Mouse (Mus musculus) heart, postnatal 25 days (tissue): Measurements from ENCODE around the gene Comt. TPM values are rescaled to one million over a fixed set of nuclear protein-coding genes. Genes with fewer than 3 reads are reported as not detected.

Experiments
- DNase-seq: peaks from one replicate; pipeline ENCODE4 v3.0.0; 2022; ENCODE audit warnings: low spot score
- intact Hi-C: fragments of 180-260 bp; cut with DNase I; formaldehyde crosslinking; loops from one replicate; pipeline ENCODE4 v1.15.1; 2025
- microRNA-seq: library from miRNA; unstranded; fragments of <30 nt; microRNA quantifications from one replicate; pipeline ENCODE4 v1.2.0, GENCODE M21; 2022
- total RNA-seq, 2 experiments: library from RNA; stranded (reverse); gene quantifications; 2 replicates each; pipeline ENCODE4 v1.2.3; 2021

The Comt gene
- total RNA-seq, 2 experiments from 2014 or later: 112 TPM

DNA sequence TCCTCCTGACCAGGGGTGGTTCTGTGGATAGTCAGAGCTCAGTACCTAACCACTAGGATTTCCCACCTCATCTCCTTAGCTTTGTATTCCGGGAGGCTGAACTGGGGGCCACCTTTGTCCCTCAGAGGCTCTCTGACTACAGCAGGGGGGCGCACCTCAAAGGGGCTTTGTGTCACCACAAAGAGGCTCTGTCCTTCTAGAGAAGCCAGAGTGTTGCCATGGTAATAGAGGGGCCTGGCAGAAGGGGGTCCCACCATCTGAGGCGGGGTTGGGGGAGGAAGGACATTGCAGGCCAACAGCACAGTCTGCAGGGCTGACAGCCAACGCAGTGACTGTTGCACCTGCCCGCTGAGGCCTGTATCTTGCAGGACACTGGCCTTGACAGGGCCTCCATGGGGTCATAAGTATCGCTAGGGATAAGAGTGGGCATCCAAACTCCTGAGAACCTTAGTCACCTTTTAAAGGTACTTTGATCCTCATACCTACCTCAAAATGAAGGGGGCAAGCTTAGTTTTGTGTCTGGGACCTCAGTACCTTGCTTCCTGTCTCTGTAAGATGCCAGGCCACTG, 46.1 kb downstream of the Comt start:
- DNase-seq: no peak
- intact Hi-C loops: no loop called here

DNA sequence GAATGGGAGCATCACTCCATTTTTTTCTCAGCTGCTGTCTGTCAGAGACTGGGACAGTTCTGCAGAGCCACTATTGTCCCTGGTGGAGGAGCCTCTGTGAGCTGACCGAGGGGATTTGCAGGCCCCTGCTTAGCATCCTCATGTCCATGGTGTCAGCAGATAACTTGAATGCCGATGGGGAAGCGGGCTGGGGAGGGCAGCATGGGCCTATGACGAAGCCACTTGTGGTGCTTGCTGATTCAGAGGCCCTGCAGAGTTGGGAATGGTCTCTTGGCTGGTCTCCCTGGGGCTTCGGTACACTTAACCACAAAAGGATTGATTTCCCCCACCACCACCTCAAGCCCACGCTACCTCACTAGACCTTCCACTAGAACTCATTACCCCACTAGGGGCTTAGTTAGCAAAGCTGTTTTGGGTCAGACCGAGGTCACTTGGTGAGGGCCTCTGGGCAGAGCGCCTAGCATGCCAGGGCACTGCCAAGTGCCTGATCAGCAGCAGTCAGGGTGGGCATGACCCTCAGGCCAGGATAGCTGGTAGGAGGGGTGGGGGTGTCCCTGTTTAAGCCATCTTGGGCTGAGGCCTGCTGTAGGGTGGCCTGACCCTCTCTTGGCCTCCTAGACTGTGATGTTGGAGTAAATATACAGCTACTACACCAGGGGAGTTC, 47.2 kb downstream of the Comt start:
- no peak for DNase-seq
- intact Hi-C loops: loop anchor here (2.0 kb wide), 1 partner anchor 25 kb away; no protein-coding TSS in a partner anchor

DNA sequence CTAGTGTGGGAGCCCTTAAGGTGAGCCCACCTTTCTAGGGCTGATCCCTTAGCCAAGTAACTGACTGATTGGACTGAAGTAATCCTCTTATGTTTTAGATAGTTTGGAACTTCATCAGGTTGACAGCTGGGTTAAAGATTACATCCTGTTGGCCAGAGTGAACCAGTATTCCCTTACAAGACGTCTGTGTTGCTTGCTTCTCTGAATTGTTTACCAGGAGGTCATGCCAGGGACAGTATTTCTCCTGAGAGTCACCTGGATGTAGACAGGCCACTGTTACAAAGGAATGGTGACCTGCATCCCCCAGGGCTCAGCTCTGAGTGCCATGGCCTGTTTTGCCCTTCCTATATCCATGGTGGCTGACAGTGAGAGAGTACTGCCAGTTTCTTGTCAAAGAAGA, 48.2 kb downstream of the Comt start:
- intact Hi-C loops: loop anchor here (2.0 kb wide), 1 partner anchor 24 kb away; no protein-coding TSS in a partner anchor
- no peak for DNase-seq

DNA sequence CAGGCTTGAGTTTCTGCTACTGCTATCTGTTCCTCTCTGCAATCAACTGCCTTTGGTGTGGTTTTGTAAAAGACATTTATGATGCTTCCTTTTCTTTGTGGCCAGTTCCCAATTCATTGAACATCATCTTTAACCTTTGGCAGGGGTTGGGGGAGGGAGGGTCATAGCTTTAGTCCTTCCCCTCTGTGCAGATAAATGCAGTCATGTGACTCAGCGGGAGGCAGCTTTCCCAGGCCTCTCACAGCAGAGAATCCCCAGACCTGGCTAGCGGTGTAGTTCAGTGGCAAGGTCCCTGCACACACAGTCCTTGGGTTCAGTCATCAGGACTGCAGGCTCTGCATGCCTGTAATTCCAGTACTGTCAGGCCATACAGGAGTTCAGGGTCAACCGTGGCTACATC, 49.4 kb downstream of the Comt start:
- no peak for DNase-seq

DNA sequence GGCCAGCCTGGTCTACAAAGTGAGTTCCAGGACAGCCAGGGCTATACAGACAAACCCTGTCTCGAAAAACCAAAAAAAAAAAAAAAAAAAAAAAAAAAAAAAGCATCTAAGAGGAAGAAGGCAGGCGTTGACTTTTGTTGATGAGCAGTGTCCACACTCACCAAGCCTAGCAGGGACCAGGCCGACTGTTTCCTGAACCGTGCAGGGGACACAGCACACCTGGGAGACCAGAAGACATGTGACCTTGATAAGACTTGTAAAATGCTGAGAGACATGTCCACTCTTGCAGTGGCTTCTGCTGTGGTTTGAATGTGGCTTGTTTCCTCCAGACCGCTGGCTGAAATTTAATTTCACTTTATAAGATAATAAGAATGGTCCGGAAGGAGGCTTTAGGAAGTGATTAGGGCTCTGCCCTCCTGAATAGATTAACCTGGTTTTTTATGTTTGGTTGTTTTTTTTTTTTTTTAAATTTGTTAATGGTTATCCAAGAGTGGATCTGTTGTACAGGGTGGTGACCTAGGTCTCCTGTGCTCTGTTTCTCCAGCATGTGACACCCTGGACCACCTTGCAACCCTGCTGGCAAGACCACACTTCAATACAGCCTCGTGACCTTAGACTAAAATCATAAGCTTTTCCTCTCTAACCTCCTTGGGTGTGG, 50.2 kb downstream of the Comt start:
- intact Hi-C loops: no loop called here
- no peak for DNase-seq

More for the DNA sequence above, 49.4 kb downstream of the Comt start:
- intact Hi-C loops: no loop called here

DNA sequence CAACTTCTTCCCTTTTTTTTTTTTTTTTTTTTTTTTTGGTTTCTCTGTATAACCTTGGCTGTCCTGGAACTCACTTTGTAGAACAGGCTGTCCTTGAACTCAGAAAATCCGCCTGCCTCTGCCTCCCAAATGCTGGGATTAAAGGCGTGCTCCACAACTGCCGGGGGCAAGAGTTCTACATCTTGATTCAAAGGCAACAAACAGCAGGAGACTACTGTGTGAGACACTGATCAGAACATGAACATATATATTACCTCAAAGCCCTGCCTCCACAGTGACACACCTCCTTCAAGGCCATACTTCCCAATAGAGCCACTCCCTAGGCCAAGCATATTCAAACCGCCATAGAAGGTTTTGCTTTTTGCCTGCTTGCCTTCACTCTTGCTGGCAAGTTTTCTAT, 53.0 kb downstream of the Comt start:
- no peak for DNase-seq
- intact Hi-C loops: no loop called here

DNA sequence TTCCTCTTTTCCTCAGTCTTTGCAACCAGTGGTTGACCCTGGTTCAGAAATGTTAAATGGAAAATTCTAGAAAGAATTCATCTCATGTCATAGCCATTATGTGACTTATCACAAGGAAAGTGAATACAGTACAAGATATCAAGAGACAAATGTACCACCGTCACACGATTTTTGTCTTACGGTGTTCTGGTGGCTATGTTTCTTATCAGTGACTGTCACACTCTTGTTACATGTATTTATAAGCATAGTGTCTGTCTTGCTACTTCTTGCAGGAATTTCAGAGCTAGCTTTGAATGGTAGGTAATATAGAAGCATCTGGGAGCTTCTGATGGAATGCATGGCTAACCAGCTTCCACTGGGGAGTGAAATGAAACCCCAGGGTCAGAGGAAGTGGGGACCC, 56.5 kb downstream of the Comt start:
- DNase-seq: no peak
- intact Hi-C loops: no loop called here

DNA sequence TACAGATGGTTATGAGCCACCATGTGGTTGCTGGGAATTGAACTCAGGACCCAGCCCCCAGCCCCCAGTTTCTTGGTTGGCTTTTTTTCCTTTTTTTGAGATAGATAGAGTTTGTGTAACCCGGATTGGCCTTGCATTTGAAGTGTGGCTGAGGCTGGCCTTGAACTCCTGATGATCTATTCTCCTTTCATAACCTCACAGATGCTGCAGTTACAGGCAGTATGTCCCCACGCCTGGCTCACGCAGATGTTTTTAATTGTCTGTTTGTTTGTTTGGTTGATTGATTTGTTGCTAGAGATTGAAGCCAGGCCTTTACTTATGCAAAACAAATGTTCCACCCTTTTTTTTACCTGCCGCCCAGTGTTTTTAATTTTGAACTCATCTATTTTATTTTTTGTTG, 59.8 kb downstream of the Comt start:
- no peak for DNase-seq
- intact Hi-C loops: no loop called here

DNA sequence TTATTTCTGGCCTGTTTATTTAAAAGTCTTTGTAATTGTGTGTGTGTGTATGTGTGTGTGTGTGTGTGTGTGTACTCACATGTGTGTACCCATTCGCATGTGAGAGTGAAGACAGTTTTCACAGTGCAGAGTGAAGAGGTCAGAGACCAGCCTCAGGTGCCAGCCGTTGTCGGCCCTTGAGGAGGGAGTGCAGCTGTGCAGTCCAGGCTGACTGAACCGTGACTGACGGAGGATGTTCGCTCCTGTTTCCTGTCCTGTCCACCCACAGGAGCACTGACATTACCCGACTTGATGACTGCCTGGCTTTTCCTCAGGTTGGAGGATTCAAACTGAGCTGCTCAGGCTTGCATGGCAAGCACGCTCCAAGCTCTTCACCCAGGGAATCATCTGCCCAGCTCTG, 63.7 kb downstream of the Comt start:
- intact Hi-C loops: no loop called here

DNA sequence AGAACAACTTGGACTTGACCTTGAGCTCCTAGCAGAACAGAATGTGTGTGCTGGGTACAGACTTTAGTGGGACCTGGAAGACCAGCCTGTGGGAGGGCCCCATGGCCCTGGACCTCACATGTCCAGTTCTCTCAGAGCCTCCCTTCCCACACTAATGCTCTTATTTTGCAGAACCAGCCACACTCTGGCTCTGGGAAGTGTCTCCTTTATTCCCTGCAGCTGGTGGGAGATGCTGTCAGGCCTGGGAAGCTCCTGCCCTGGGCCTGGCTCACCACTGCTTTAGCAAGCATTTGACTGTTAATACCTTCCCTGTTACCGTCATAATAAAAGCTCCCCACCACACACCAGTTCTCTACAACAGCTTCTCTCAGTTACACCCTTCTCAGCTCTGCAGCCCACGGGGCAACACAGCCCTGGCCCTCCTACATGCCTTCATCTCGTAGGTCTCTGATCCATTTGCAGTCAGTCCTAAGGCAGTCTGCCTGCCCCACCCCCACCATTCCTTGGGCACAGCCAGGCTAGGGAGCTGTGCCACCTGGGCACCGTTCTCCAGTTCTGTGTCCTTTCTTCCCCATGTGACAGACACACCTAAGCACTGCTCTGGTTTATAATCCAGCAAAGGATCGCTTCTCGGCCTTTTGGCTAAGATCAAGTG, 66.4 kb downstream of the Comt start:
- intact Hi-C loops: no loop called here
- no peak for DNase-seq

More for the DNA sequence above, 63.7 kb downstream of the Comt start:
- DNase-seq: no peak

DNA sequence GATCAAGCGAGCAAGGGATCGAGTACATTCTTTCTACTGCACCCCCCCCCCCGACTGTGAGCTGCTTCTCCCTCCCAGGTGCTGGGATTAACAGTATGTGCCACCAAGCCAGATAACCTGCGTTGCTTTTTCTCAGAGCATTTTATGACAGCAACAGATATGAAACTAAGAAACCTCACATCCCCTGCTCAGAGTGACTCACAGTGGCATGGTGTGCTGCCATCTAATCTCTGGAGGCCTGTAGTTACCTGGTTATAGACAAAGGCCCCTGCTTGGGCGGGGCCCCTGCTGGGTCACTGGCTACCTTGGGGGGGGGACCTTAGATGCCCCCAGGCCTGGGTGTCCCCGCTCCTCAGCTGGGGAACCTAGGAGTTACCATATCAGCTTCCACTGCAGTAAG, 68.7 kb downstream of the Comt start:
- no peak for DNase-seq
- intact Hi-C loops: no loop called here

DNA sequence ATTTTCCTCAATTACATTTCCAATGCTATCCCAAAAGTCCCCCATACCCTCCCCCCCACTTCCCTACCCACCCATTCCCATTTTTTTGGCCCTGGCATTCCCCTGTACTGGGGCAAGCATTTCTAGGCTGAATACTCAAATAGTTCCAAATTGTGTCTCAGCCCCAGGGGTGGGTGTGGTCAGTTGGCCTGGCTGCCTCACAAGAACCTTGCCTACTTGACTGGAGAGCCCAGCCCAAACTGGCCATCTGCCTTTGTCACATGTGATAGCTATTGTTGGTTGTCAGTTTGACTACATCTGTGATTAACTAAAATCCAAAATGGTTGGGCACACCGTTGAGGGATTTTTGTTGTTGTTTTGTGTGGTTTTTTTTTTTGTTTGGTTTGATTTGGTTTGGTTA, 69.7 kb downstream of the Comt start:
- intact Hi-C loops: no loop called here
- DNase-seq: no peak

Small RNAs within 50 kb of the gene (microRNA-seq; reads per million reads assigned to microRNA genes)
- gene Gm26219: not detected

Other genes with a start within 250 kb of the Comt start
- not detected for gene Ccdc188, start 209.0 kb downstream of the Comt start, total RNA-seq
- gene Zdhhc8, start 191.7 kb downstream of the Comt start, total RNA-seq: 10 to 100 TPM; 22.4 to 24.1 TPM
- 10 to 100 TPM; 21.5 to 22.5 TPM for gene Trmt2a, start 178.2 kb downstream of the Comt start, total RNA-seq
- gene Ranbp1, start 178.1 kb downstream of the Comt start, total RNA-seq: 10 to 100 TPM; 42.7 to 43.0 TPM
- not detected for gene Gm49776, start 168.5 kb downstream of the Comt start, total RNA-seq
- 10 to 100 TPM; 13.8 to 15.4 TPM for gene Dgcr8, start 137.6 kb downstream of the Comt start, total RNA-seq
- gene Tango2, start 78.7 kb downstream of the Comt start, total RNA-seq: 100 to 1,000 TPM; 147 TPM
- 10 to 100 TPM; 18.6 to 21.7 TPM for gene Arvcf, start 78.7 kb downstream of the Comt start, total RNA-seq
- gene Txnrd2, start 468 bp downstream of the Comt start, total RNA-seq: 10 to 100 TPM; 36.1 to 38.2 TPM
- 1 to 10 TPM; 4.9 to 5.6 TPM for gene Gnb1l, start 71.9 kb upstream of the Comt start, total RNA-seq
- gene Rtl10, start 72.0 kb upstream of the Comt start, total RNA-seq: 1 to 10 TPM; 3.3 to 4.6 TPM
- gene Tbx1, start 163.8 kb upstream of the Comt start, total RNA-seq: under 1 TPM; 0.68 to 0.78 TPM
- gene Gp1bb, start 195.6 kb upstream of the Comt start, total RNA-seq: 1 to 10 TPM in 1 of 2 experiments, under 1 TPM in 1; 0.36 to 1.1 TPM
- gene Gm49601, start 199.6 kb upstream of the Comt start, total RNA-seq: 1 to 10 TPM; 1.0 to 1.6 TPM
- 1 to 10 TPM; 3.9 to 4.6 TPM for gene Sept5, start 203.1 kb upstream of the Comt start, total RNA-seq